Mouse (Mus musculus): ENCODE results near the gene Tll2.

The Tll2 gene

GRCm38 (mm10) chr19:41206811-41207344 lies at the start of gene Tll2:
TSS of gene Tll2 (minus strand) at chr19:41206835.
- DNase-seq (ENCODE audit: low spot score) = no peak

- DNase-seq (ENCODE audit: low spot score) = no peak
Observed at GRCm38 (mm10) chr19:41254584-41254983, 47.9 kb upstream of the Tll2 start.

GRCm38 (mm10) chr19:41248968-41249367 lies 42.3 kb upstream of the Tll2 start:
- DNase-seq (ENCODE audit: low spot score) = no peak

- DNase-seq (ENCODE audit: low spot score) = no peak
Observed at GRCm38 (mm10) chr19:41248271-41248670, 41.6 kb upstream of the Tll2 start.

DNA sequence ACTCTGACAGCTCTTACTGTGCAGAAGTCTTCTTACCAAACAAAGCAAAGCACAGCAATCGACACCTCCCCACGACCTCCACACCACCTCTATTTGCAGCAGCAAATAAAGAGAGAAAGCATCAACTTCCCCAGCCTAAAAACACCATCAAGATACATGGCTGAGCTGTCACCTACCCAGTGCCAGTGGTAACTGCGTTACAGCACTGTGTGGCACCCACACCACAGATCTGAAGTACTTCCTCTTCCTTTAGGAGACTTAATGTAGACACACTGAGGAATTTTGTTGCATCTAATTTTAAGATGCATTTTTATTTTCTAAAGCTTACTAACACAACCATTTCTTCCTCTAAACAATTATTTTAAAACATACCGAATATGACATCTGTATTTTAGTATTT lies 39.6 kb upstream of the Tll2 start:
- DNase-seq (ENCODE audit: low spot score) = no peak

GRCm38 (mm10) chr19:41244581-41244980 lies 37.9 kb upstream of the Tll2 start:
- DNase-seq (ENCODE audit: low spot score) = peak; percentile 15

DNA sequence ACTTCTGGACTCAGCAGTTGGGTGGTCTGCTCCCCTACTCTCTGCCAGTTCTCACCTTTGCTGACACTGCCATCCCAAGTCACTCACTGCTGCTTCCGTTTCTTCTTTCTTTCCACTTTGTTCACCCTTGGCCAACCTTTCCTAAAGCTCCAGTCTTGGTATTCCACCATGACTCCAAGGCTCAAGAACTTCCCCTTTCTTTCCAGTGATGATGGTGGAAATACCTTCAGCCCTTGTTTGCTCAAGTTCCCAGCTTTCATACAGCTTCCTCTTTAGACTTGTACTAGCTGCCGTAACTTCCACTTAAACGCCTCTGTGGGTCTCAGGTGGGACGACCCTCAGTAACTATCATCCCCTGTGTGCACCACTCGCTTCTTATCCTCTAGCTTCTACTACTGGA lies 35.4 kb upstream of the Tll2 start:
- no peak for DNase-seq (ENCODE audit: low spot score)

GRCm38 (mm10) chr19:41233698-41234097 lies 27.1 kb upstream of the Tll2 start:
- no peak for DNase-seq (ENCODE audit: low spot score)

DNA sequence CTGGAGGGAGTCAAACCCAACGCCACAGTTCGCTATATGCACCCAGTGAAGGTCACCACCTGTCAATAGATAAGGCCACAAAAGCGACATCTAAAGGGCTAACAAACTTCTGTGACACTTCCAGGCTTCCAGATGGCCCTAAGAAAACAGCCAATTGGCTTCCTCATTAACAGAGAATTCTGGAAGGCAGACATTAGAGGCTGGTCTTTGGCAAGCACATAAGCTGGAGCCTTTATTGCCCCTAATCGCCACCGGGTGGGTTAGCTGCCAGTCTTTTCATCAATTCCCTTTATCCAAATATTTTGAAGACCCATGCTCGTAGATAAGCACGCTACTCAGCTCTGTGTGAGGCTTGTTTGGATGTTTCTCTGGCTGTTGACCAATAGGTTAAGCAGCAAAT lies 1.7 kb upstream of the Tll2 start:
- no peak for DNase-seq (ENCODE audit: low spot score)

GRCm38 (mm10) chr19:41206041-41206810 lies 409 bp downstream of the Tll2 start:
- no peak for DNase-seq (ENCODE audit: low spot score)

DNA sequence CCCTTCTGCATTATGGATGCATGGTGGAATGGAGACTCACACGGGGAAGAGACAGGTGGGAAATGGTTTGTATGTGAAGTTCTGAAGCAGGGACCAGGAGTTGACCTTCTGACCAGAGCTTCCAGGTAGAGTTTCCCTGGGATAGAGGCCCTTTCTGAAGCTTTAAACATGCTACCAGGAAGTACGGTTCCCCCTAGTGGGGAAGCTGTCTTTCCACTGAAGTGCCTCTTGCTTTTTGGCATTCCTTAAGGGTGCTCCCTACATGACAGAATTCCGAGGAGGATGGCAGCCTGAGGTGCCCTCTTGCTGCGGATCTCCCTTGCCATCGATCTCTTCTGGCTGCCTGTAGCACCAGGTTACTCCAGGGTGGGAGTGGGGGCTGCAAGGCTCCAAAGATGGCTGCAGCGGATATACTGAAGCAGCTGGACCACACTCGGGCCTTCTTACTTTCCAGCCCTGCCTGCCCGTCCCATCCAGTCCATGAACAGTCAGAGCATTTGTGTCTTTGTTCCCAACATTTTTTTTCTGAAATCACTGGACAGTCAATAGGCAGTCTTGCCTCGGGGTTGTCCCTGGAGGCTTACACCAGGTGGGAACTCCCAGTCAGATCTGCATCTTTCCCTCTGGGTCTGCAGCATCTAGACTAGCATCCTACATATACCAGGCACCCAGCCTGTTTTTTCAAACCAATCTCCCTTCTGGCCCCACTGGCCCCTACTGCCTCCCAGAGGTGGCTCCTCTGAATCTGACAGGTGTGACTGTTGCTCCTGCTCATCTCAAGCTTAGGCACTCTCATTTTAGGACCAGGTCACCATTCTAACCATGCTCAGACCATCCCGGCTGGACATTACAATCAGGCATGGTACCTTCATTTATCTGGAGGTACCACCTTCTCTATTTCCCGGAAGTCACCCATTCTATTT lies 2.2 kb downstream of the Tll2 start:
- DNase-seq (ENCODE audit: low spot score) = no peak

GRCm38 (mm10) chr19:41197606-41198005 lies 9.0 kb downstream of the Tll2 start:
- no peak for DNase-seq (ENCODE audit: low spot score)

- DNase-seq (ENCODE audit: low spot score) = no peak
Observed at GRCm38 (mm10) chr19:41193379-41193778, 13.3 kb downstream of the Tll2 start.

GRCm38 (mm10) chr19:41192953-41193352 lies 13.7 kb downstream of the Tll2 start:
- no peak for DNase-seq (ENCODE audit: low spot score)

DNA sequence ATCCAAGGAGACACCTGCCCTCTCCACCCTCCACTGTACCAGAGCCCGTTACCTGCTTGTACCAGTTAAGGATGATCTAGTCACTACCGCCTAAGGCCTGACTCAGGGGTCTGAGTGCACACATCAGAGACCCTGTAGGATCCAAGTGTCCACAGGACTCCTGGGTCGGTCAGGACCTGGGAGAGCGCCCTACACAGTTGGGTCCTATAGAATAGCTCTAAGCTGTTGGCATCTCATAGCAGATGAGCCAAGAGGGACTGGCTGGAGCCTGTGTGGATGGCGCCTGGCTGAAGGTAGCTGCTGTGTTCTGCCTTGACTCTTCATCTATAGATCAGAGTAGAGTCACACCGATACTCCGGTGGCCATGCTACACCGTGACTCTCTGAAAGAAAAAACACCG lies 14.9 kb downstream of the Tll2 start:
- DNase-seq (ENCODE audit: low spot score) = no peak

- DNase-seq (ENCODE audit: low spot score) = no peak
Observed at GRCm38 (mm10) chr19:41190876-41191434, 15.7 kb downstream of the Tll2 start.

- DNase-seq (ENCODE audit: low spot score) = no peak
Observed at GRCm38 (mm10) chr19:41177331-41177730, 29.3 kb downstream of the Tll2 start.

DNA sequence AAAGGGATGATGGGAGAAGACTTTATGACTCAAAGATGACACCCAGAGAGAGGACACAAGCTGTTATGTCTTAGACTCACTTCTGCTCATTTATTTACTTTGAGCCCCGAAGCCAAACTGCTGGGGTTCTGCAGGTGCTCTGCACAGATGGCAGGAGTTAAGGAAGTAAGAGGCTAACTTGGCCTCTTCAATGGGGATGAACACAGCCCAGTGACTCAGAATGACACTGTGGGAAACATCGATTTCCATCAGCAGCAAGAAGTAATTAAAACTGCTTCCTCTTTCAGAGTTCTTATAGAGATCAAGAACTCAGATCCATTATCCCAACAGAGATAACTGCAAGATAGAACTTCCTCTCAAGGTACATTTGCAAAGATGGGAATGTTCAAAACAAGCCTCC lies 29.8 kb downstream of the Tll2 start:
- no peak for DNase-seq (ENCODE audit: low spot score)

- no peak for DNase-seq (ENCODE audit: low spot score)
Observed at GRCm38 (mm10) chr19:41165914-41166235, 40.8 kb downstream of the Tll2 start.

DNA sequence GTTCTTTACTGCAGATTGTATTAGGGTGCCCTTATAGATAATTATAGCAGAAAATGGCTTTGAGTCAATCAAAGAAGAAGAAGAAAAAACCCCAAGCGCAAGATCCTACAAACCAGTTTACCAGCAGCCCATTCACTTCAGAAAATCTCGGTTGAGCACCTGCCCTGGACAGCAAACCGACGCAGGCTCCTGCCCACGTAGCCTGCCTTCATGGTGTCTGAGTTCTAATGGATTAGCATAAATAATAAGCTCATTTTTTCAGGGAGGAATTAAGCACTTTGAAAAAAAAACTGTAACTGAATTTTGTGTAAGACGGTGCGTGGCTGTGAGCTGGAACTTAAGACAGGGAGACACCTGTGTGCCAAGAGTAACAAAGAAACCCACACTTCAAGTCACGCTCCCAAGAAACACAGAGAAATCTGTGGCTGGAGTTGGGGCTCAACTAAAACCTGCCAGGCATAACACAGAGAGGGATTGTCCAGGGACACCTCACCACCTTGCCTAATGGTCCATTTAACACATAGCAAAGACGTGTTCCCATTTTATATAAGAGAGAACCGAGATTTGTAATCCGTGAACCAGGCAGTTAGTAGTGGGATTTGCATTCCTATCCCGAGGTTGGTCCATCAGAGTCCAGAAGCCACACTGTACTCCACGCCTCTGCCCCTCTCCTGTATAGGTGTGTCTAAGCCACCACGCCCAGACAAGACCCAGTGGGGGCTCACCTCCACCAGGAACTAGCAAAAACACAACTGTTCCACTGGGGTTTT lies 41.3 kb downstream of the Tll2 start:
- DNase-seq (ENCODE audit: low spot score) = no peak

DNA sequence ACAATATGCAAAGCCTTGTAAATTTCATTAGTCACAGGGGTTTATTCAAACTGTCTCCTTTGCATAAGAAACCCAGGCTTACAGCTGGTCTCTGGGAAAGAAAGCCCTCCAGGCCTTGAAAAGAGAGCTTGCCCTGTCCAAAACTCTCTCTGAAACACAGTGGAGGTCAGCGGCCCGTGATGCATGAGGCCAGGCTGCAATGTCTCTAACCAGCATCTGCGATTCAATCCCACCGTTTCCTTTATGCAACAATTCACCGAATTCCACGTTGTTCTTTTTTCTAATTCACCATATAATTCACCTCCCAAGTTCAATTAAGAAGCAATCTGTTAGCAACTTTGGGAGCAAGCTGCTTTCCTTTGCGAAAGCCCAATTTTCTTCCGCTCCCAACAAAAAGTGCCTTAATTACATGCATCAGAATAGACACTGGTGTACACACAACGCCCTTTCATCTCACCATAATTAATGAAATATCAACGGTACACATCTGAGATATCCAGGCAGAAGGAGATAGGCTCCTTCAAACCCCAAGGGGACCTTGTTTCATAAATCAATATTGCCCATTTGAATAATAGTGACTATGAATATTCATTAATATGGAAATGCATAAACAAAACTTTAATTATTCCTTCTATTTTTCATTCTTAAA lies 42.1 kb downstream of the Tll2 start:
- DNase-seq (ENCODE audit: low spot score) = no peak
